Mouse (Mus musculus) CH12.LX (cell line): ENCODE data around the gene Slc25a34. TPM values are rescaled to one million over a fixed set of nuclear protein-coding genes. Genes with fewer than 3 reads are reported as not detected.

Source experiments
- DNase-seq: peaks from one replicate; pipeline ENCODE4 v3.0.0-alpha.2; 2013; ENCODE audit errors: extremely low read depth
- H3K27ac ChIP-seq: 2 replicates; pipeline ENCODE4 v1.5.1; 2012; ENCODE audit warnings: low read depth, mild to moderate bottlenecking, control low read depth, moderate library complexity; ENCODE audit not compliant: insufficient read depth
- H3K27me3 ChIP-seq: replicated peaks from 2 replicates; pipeline ENCODE3; 2012; ENCODE audit warnings: inconsistent platforms
- H3K36me3 ChIP-seq, 2 experiments: replicated peaks in 1 of 2; 2 replicates each; pipeline versions ENCODE3 to v1.6.1; 2012; ENCODE audit warnings: inconsistent platforms in 1 of 2, low read length in 1 of 2, mild to moderate bottlenecking in 1 of 2, mixed read lengths in 1 of 2, moderate library complexity in 1 of 2; ENCODE audit not compliant: control insufficient read depth in 1 of 2, insufficient read depth in 1 of 2
- H3K4me1 ChIP-seq, 2 experiments: 2 replicates each; pipeline ENCODE4 v1.6.1; 2012; ENCODE audit warnings: inconsistent platforms in 1 of 2, moderate library complexity in 1 of 2; ENCODE audit not compliant: insufficient read depth in 2 of 2, control insufficient read depth in 1 of 2
- H3K4me2 ChIP-seq: 2 replicates; pipeline ENCODE4 v1.6.1; 2012; ENCODE audit warnings: low read depth, mild to moderate bottlenecking, control low read depth; ENCODE audit not compliant: poor library complexity, insufficient read depth, severe bottlenecking
- H3K4me3 ChIP-seq, 3 experiments: fragments of 150-350 bp in 1 of 3; sonication (generic) in 1 of 3; replicated peaks in 1 of 3; 2 replicates each; pipeline versions ENCODE3 to v1.5.1; 2011 to 2012; ENCODE audit warnings: low read depth in 2 of 3, low read length in 2 of 3, mild to moderate bottlenecking in 2 of 3, moderate library complexity in 2 of 3, control low read depth in 1 of 3, improper control_type of control experiment in 1 of 3, inconsistent platforms in 1 of 3, mixed read lengths in 1 of 3; ENCODE audit not compliant: poor library complexity in 1 of 3
- H3K79me2 ChIP-seq: replicated peaks from 2 replicates; pipeline ENCODE4 v1.6.1; 2012; ENCODE audit warnings: mild to moderate bottlenecking, moderate library complexity; ENCODE audit not compliant: control insufficient read depth, poor library complexity, insufficient read depth, severe bottlenecking; ENCODE audit errors: extremely low read depth
- H3K9ac ChIP-seq: 2 replicates; pipeline ENCODE4 v1.6.1; 2012; ENCODE audit warnings: low read depth, mild to moderate bottlenecking, control low read depth, moderate library complexity; ENCODE audit not compliant: insufficient read depth
- H3K9me3 ChIP-seq: replicated peaks from 2 replicates; pipeline ENCODE3; 2012; ENCODE audit warnings: low read length, inconsistent platforms, mixed read lengths
- CHD1 ChIP-seq: IDR thresholded peaks from 2 replicates; pipeline ENCODE4 v1.6.1; 2012; ENCODE audit warnings: low read depth, low read length, improper control_type of control experiment, inconsistent platforms
- CHD2 ChIP-seq: IDR thresholded peaks from 2 replicates; pipeline ENCODE4 v1.6.1; 2011; ENCODE audit warnings: low read length, improper control_type of control experiment
- CTCF ChIP-seq, 2 experiments: IDR thresholded peaks in 1 of 2; conservative IDR thresholded peaks in 1 of 2; 2 replicates each; pipeline ENCODE4 v1.5.1; 2011 to 2012; ENCODE audit warnings: low read depth in 2 of 2, low read length in 2 of 2, improper control_type of control experiment in 1 of 2, inconsistent platforms in 1 of 2, mild to moderate bottlenecking in 1 of 2, moderate library complexity in 1 of 2
- E2F4 ChIP-seq: IDR thresholded peaks from 2 replicates; pipeline ENCODE4 v1.6.1; 2011; ENCODE audit warnings: low read depth, low read length, improper control_type of control experiment; ENCODE audit not compliant: insufficient replicate concordance
- EP300 ChIP-seq: IDR thresholded peaks from 2 replicates; pipeline ENCODE4 v1.6.1; 2011; ENCODE audit warnings: low read length, improper control_type of control experiment
- ETS1 ChIP-seq: conservative IDR thresholded peaks from 2 replicates; pipeline ENCODE4 v1.6.1; 2012; ENCODE audit warnings: low read depth, mild to moderate bottlenecking, inconsistent platforms, low read length, improper control_type of control experiment, moderate library complexity
- GABPA ChIP-seq: IDR thresholded peaks from 2 replicates; pipeline ENCODE4 v1.6.1; 2012; ENCODE audit warnings: low read depth, low read length, improper control_type of control experiment, inconsistent platforms; ENCODE audit not compliant: insufficient replicate concordance
- HCFC1 ChIP-seq: IDR thresholded peaks from 2 replicates; pipeline ENCODE4 v1.6.1; 2012; ENCODE audit warnings: low read depth, mild to moderate bottlenecking, inconsistent platforms, low read length, improper control_type of control experiment
- JUND ChIP-seq: conservative IDR thresholded peaks from 2 replicates; pipeline ENCODE4 v1.6.1; 2011; ENCODE audit warnings: low read depth, low read length, improper control_type of control experiment
- KAT2A ChIP-seq: IDR thresholded peaks from 2 replicates; pipeline ENCODE4 v1.6.1; 2012; ENCODE audit warnings: low read length, improper control_type of control experiment, inconsistent platforms; ENCODE audit not compliant: insufficient replicate concordance
- MAX ChIP-seq: IDR thresholded peaks from 2 replicates; pipeline ENCODE4 v1.6.1; 2011; ENCODE audit warnings: low read length, improper control_type of control experiment
- MAZ ChIP-seq: IDR thresholded peaks from 2 replicates; pipeline ENCODE4 v1.6.1; 2012; ENCODE audit warnings: low read depth, mild to moderate bottlenecking, inconsistent platforms, low read length, improper control_type of control experiment, moderate library complexity
- MEF2A ChIP-seq: IDR thresholded peaks from 2 replicates; pipeline ENCODE4 v1.6.1; 2014; ENCODE audit warnings: low read depth, mild to moderate bottlenecking, inconsistent platforms, low read length, improper control_type of control experiment, borderline replicate concordance
- MXI1 ChIP-seq: IDR thresholded peaks from 2 replicates; pipeline ENCODE4 v1.6.1; 2011; ENCODE audit warnings: mild to moderate bottlenecking, low read depth, low read length, improper control_type of control experiment
- NRF1 ChIP-seq: IDR thresholded peaks from 2 replicates; pipeline ENCODE4 v1.6.1; 2014; ENCODE audit warnings: low read depth, mild to moderate bottlenecking, inconsistent platforms, low read length, improper control_type of control experiment, moderate library complexity
- POLR2A ChIP-seq: IDR thresholded peaks from 2 replicates; pipeline ENCODE4 v1.6.1; 2011; ENCODE audit warnings: low read depth, mild to moderate bottlenecking, improper control_type of control experiment, low read length
- POLR2AphosphoS2 ChIP-seq: IDR thresholded peaks from 2 replicates; pipeline ENCODE4 v1.6.1; 2011; ENCODE audit warnings: low read depth, low read length, improper control_type of control experiment
- RAD21 ChIP-seq: IDR thresholded peaks from 2 replicates; pipeline ENCODE4 v1.6.1; 2011; ENCODE audit warnings: low read depth, mild to moderate bottlenecking, low read length, improper control_type of control experiment, moderate library complexity
- SIN3A ChIP-seq: IDR thresholded peaks from 2 replicates; pipeline ENCODE4 v1.6.1; 2012; ENCODE audit warnings: low read length, improper control_type of control experiment, inconsistent platforms
- SMC3 ChIP-seq: IDR thresholded peaks from 2 replicates; pipeline ENCODE4 v1.6.1; 2011; ENCODE audit warnings: low read depth, low read length, improper control_type of control experiment
- TBP ChIP-seq: conservative IDR thresholded peaks from 2 replicates; pipeline ENCODE4 v1.6.1; 2011; ENCODE audit warnings: low read depth, low read length, improper control_type of control experiment
- UBTF ChIP-seq: IDR thresholded peaks from 2 replicates; pipeline ENCODE4 v1.6.1; 2012; ENCODE audit warnings: low read depth, mild to moderate bottlenecking, inconsistent platforms, low read length, improper control_type of control experiment, moderate library complexity
- USF1 ChIP-seq: IDR thresholded peaks from 2 replicates; pipeline ENCODE4 v1.6.1; 2014; ENCODE audit warnings: low read depth, mild to moderate bottlenecking, inconsistent platforms, low read length, improper control_type of control experiment
- USF2 ChIP-seq: conservative IDR thresholded peaks from 2 replicates; pipeline ENCODE4 v1.6.1; 2011; ENCODE audit warnings: low read depth, low read length, improper control_type of control experiment
- ZC3H11A ChIP-seq: IDR thresholded peaks from 2 replicates; pipeline ENCODE4 v1.6.1; 2012; ENCODE audit warnings: low read depth, mild to moderate bottlenecking, inconsistent platforms, low read length, improper control_type of control experiment
- ZKSCAN1 ChIP-seq: IDR thresholded peaks from 2 replicates; pipeline ENCODE4 v1.6.1; 2012; ENCODE audit warnings: low read depth, inconsistent platforms, low read length, improper control_type of control experiment, borderline replicate concordance
- ZMIZ1 ChIP-seq: IDR thresholded peaks from 2 replicates; pipeline ENCODE4 v1.6.1; 2012; ENCODE audit warnings: low read depth, mild to moderate bottlenecking, inconsistent platforms, low read length, improper control_type of control experiment
- ZNF384 ChIP-seq: IDR thresholded peaks from 2 replicates; pipeline ENCODE4 v1.6.1; 2012; ENCODE audit warnings: low read depth, low read length, improper control_type of control experiment, inconsistent platforms
- dilution Hi-C: fragments of 300-500 bp; cut with MboI; formaldehyde crosslinking; loops from 2 replicates; pipeline ENCODE4 v1.14.3; 2020; ENCODE audit warnings: low sequenced_read_pairs; ENCODE audit not compliant: extremely low pct_unique_long_range_greater_than_20kb, extremely low pct_ligation_motif_present
- in situ Hi-C: fragments of 300-500 bp; cut with MboI; formaldehyde crosslinking; loops from 3 replicates; pipeline ENCODE4 v1.14.3; 2019; ENCODE audit warnings: low sequenced_read_pairs, low pct_ligation_motif_present, low pct_unique_long_range_greater_than_20kb, mixed read lengths
- polyA plus RNA-seq: library from polyadenylated mRNA; unstranded; fragments of >175 nt; gene quantifications from 2 replicates; pipeline ENCODE4 v1.2.1, GENCODE M21; 2012; ENCODE audit warnings: low read depth; ENCODE audit not compliant: insufficient read length
- total RNA-seq, 2 experiments: library from RNA; depleted of rRNA; stranded (reverse); fragments of 300-350 nt in 1 of 2; fragments of >200 nt in 1 of 2; gene quantifications; 2 replicates each; pipeline ENCODE4 v1.2.3; 2012 to 2014

Slc25a34 gene
- total and polyA plus RNA-seq, 3 experiments, result 0.23 to 1.7 (median 0.64) TPM

GRCm38 (mm10) chr4:141618565-141619243 is 4.9 kb downstream of the Slc25a34 start, which contains the start of gene Tmem82:
Gene Tmem82, minus strand, starts transcription at chr4:141618633.
- peak; percentile 82 for DNase-seq
- H3K27me3 ChIP-seq, result no peaks in the 10 kb centered on the region
- H3K79me2 ChIP-seq, result no peaks in the 10 kb centered on the region
- in situ Hi-C loops, result loop anchor here (10.0 kb wide), 2 partner anchors 226 to 336 kb away; partner anchors contain the start of gene Ctrc
- H3K4me3 ChIP-seq, result peak within 1 kb of the TSS; percentile 45 to 66 (median 53)
- 0 out of 2 replicates have a peak within 1 kb of the TSS, but pooled peaks have one; percentile 18 for H3K27ac ChIP-seq
- H3K4me2 ChIP-seq, result peak within 1 kb of the TSS; percentile 73
- dilution Hi-C loops, result no loop called here
- peaks cover 0 to 27% of the 10 kb centered on the region in 2 experiments for H3K36me3 ChIP-seq
- peak within 1 kb of the TSS; percentile 43 for H3K9ac ChIP-seq
- peaks cover 22 to 61% of the 10 kb centered on the region in 2 experiments for H3K4me1 ChIP-seq
- TF ChIP-seq UBTF (no peak), POLR2A (no peak), NRF1 (no peak), MAX (no peak), USF2 (no peak), ZMIZ1 (no peak), CTCF (conservative IDR thresholded peaks at IDR 0.05 in 1 of 2, IDR thresholded peaks at IDR 0.05 in 1 of 2; ENCODE audit: low read depth in 2 of 2, low read length in 2 of 2) (peak in 1 of 2 experiments; percentile 76; a peak in 2 of 4 replicates), RAD21 (peak; percentile 66), ZC3H11A (peak; percentile 22; the same call in 1 of the 2 replicates), SMC3 (peak; percentile 64), SIN3A (0 out of 2 replicates have a peak, but pooled peaks have one; percentile 12), EP300 (no peak), ZNF384 (peak; percentile 95), TBP (no peak), ZKSCAN1 (no peak), CHD2 (no peak), CHD1 (no peak)
- no peaks in the 10 kb centered on the region for H3K9me3 ChIP-seq

GRCm38 (mm10) chr4:141617863-141618564 is 5.6 kb downstream of the Slc25a34 start:
- dilution Hi-C loops, result no loop called here
- Histone ChIP-seq H3K4me1 (peaks cover 16 to 54% of the 10 kb centered on the region in 2 experiments), H3K4me3 (peak overlapping the region; percentile 45 to 66 (median 53)), H3K79me2 (no peaks in the 10 kb centered on the region), H3K9me3 (no peaks in the 10 kb centered on the region), H3K27me3 (no peaks in the 10 kb centered on the region), H3K36me3 (peaks cover 0 to 23% of the 10 kb centered on the region in 2 experiments), H3K9ac (peak overlapping the region; percentile 29), H3K4me2 (peak overlapping the region; percentile 73), H3K27ac (no peak overlapping the region)
- DNase-seq, result no peak
- in situ Hi-C loops, result loop anchor here (10.0 kb wide), 2 partner anchors 227 to 337 kb away; partner anchors contain the start of gene Ctrc
- TF ChIP-seq MXI1, result no peak
- no peak for TF ChIP-seq MAZ
- TF ChIP-seq USF1, result no peak
- 0 out of 2 replicates have a peak, but pooled peaks have one; percentile 44 for TF ChIP-seq SIN3A
- TF ChIP-seq E2F4, result no peak
- no peak for TF ChIP-seq POLR2AphosphoS2
- no peak for TF ChIP-seq EP300
- 0 out of 2 replicates have a peak, but pooled peaks have one; percentile 49 for TF ChIP-seq POLR2A
- TF ChIP-seq ZNF384, result no peak
- no peak for TF ChIP-seq MAX
- no peak for TF ChIP-seq SMC3
- no peak for TF ChIP-seq KAT2A
- no peak for TF ChIP-seq ZKSCAN1
- peak; percentile 12; the same call in 1 of the 2 replicates for TF ChIP-seq HCFC1
- TF ChIP-seq MEF2A, result no peak
- TF ChIP-seq JUND, result no peak
- no peak for TF ChIP-seq ZMIZ1
- TF ChIP-seq CHD2, result no peak
- no peak for TF ChIP-seq GABPA
- no peak for TF ChIP-seq ETS1
- no peak for TF ChIP-seq NRF1
